Mouse (Mus musculus): ENCODE measurements around the gene Ndufs1.

GRCm38 (mm10) chr1:63175853-63176252, 780 bp downstream of the Ndufs1 start:
- TF ChIP-seq GATA1 (IDR thresholded peaks at IDR 0.05; ENCODE audit: low read length) (no peak), TAL1 (IDR thresholded peaks at IDR 0.05; ENCODE audit: low read length) (no peak)

Measured in erythroblast, embryonic 14.5 days (primary cell).